Mouse (Mus musculus): ENCODE data around the gene Bcl7b.

DNA sequence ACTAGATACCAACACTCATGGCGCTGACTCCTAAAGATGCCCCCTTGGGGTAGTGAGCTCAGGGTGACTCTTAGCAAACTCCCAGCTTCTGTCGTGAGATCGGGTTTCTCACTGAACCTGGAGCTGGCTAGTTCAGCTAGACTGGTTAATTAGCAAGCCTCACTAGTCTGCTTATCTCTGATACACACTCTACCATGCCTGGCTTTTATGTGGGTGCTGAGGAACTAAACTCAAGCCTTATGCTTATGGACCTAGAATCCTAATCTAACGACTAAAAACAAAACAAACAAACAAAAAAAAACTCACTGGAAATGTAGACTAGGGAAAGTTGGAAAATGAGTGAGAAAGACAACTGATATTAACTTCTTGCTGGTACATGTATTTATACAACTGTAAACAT is 23.6 kb upstream of the Bcl7b start:
- TF ChIP-seq POLR2A (IDR thresholded peaks at IDR 0.05; ENCODE audit: borderline replicate concordance, extremely low read depth, low read depth, low read length) (no peak), CTCF (IDR thresholded peaks at IDR 0.05; ENCODE audit: insufficient read depth, low read length) (no peak)

Measured in lung, adult 2 months (tissue).